Mouse (Mus musculus) CH12.LX (cell line): ENCODE results near the gene Zfpm1. TPM values are rescaled to one million over a fixed set of nuclear protein-coding genes. Genes with fewer than 3 reads are reported as not detected.

Experiments used
- DNase-seq: peaks from one replicate; pipeline ENCODE4 v3.0.0-alpha.2; 2013; ENCODE audit errors: extremely low read depth
- H3K27ac ChIP-seq: 2 replicates; pipeline ENCODE4 v1.5.1; 2012; ENCODE audit warnings: low read depth, mild to moderate bottlenecking, control low read depth, moderate library complexity; ENCODE audit not compliant: insufficient read depth
- H3K27me3 ChIP-seq: replicated peaks from 2 replicates; pipeline ENCODE3; 2012; ENCODE audit warnings: inconsistent platforms
- H3K36me3 ChIP-seq, 2 experiments: replicated peaks in 1 of 2; 2 replicates each; pipeline versions ENCODE3 to v1.6.1; 2012; ENCODE audit warnings: inconsistent platforms in 1 of 2, low read length in 1 of 2, mild to moderate bottlenecking in 1 of 2, mixed read lengths in 1 of 2, moderate library complexity in 1 of 2; ENCODE audit not compliant: control insufficient read depth in 1 of 2, insufficient read depth in 1 of 2
- H3K4me1 ChIP-seq, 2 experiments: 2 replicates each; pipeline ENCODE4 v1.6.1; 2012; ENCODE audit warnings: inconsistent platforms in 1 of 2, moderate library complexity in 1 of 2; ENCODE audit not compliant: insufficient read depth in 2 of 2, control insufficient read depth in 1 of 2
- H3K4me2 ChIP-seq: 2 replicates; pipeline ENCODE4 v1.6.1; 2012; ENCODE audit warnings: low read depth, mild to moderate bottlenecking, control low read depth; ENCODE audit not compliant: poor library complexity, insufficient read depth, severe bottlenecking
- H3K4me3 ChIP-seq, 3 experiments: fragments of 150-350 bp in 1 of 3; sonication (generic) in 1 of 3; replicated peaks in 1 of 3; 2 replicates each; pipeline versions ENCODE3 to v1.5.1; 2011 to 2012; ENCODE audit warnings: low read depth in 2 of 3, low read length in 2 of 3, mild to moderate bottlenecking in 2 of 3, moderate library complexity in 2 of 3, control low read depth in 1 of 3, improper control_type of control experiment in 1 of 3, inconsistent platforms in 1 of 3, mixed read lengths in 1 of 3; ENCODE audit not compliant: poor library complexity in 1 of 3
- H3K79me2 ChIP-seq: replicated peaks from 2 replicates; pipeline ENCODE4 v1.6.1; 2012; ENCODE audit warnings: mild to moderate bottlenecking, moderate library complexity; ENCODE audit not compliant: control insufficient read depth, poor library complexity, insufficient read depth, severe bottlenecking; ENCODE audit errors: extremely low read depth
- H3K9ac ChIP-seq: 2 replicates; pipeline ENCODE4 v1.6.1; 2012; ENCODE audit warnings: low read depth, mild to moderate bottlenecking, control low read depth, moderate library complexity; ENCODE audit not compliant: insufficient read depth
- H3K9me3 ChIP-seq: replicated peaks from 2 replicates; pipeline ENCODE3; 2012; ENCODE audit warnings: low read length, inconsistent platforms, mixed read lengths
- BHLHE40 ChIP-seq: IDR thresholded peaks from 2 replicates; pipeline ENCODE4 v1.6.1; 2011; ENCODE audit warnings: mild to moderate bottlenecking, low read depth, low read length, improper control_type of control experiment
- CHD2 ChIP-seq: IDR thresholded peaks from 2 replicates; pipeline ENCODE4 v1.6.1; 2011; ENCODE audit warnings: low read length, improper control_type of control experiment
- E2F4 ChIP-seq: IDR thresholded peaks from 2 replicates; pipeline ENCODE4 v1.6.1; 2011; ENCODE audit warnings: low read depth, low read length, improper control_type of control experiment; ENCODE audit not compliant: insufficient replicate concordance
- ELF1 ChIP-seq: IDR thresholded peaks from 2 replicates; pipeline ENCODE4 v1.6.1; 2014; ENCODE audit warnings: low read depth, mild to moderate bottlenecking, inconsistent platforms, low read length, improper control_type of control experiment
- EP300 ChIP-seq: IDR thresholded peaks from 2 replicates; pipeline ENCODE4 v1.6.1; 2011; ENCODE audit warnings: low read length, improper control_type of control experiment
- ETS1 ChIP-seq: conservative IDR thresholded peaks from 2 replicates; pipeline ENCODE4 v1.6.1; 2012; ENCODE audit warnings: low read depth, mild to moderate bottlenecking, inconsistent platforms, low read length, improper control_type of control experiment, moderate library complexity
- GABPA ChIP-seq: IDR thresholded peaks from 2 replicates; pipeline ENCODE4 v1.6.1; 2012; ENCODE audit warnings: low read depth, low read length, improper control_type of control experiment, inconsistent platforms; ENCODE audit not compliant: insufficient replicate concordance
- HCFC1 ChIP-seq: IDR thresholded peaks from 2 replicates; pipeline ENCODE4 v1.6.1; 2012; ENCODE audit warnings: low read depth, mild to moderate bottlenecking, inconsistent platforms, low read length, improper control_type of control experiment
- IRF4 ChIP-seq: IDR thresholded peaks from 2 replicates; pipeline ENCODE4 v1.6.1; 2014; ENCODE audit warnings: low read depth, mild to moderate bottlenecking, inconsistent platforms, low read length, improper control_type of control experiment
- JUN ChIP-seq: IDR thresholded peaks from 2 replicates; pipeline ENCODE4 v1.6.1; 2011; ENCODE audit warnings: low read depth, mild to moderate bottlenecking, low read length, improper control_type of control experiment, moderate library complexity; ENCODE audit not compliant: insufficient read depth
- KAT2A ChIP-seq: IDR thresholded peaks from 2 replicates; pipeline ENCODE4 v1.6.1; 2012; ENCODE audit warnings: low read length, improper control_type of control experiment, inconsistent platforms; ENCODE audit not compliant: insufficient replicate concordance
- MAFK ChIP-seq: IDR thresholded peaks from 2 replicates; pipeline ENCODE4 v1.6.1; 2011; ENCODE audit warnings: low read length, improper control_type of control experiment; ENCODE audit not compliant: insufficient replicate concordance
- MAX ChIP-seq: IDR thresholded peaks from 2 replicates; pipeline ENCODE4 v1.6.1; 2011; ENCODE audit warnings: low read length, improper control_type of control experiment
- MAZ ChIP-seq: IDR thresholded peaks from 2 replicates; pipeline ENCODE4 v1.6.1; 2012; ENCODE audit warnings: low read depth, mild to moderate bottlenecking, inconsistent platforms, low read length, improper control_type of control experiment, moderate library complexity
- MEF2A ChIP-seq: IDR thresholded peaks from 2 replicates; pipeline ENCODE4 v1.6.1; 2014; ENCODE audit warnings: low read depth, mild to moderate bottlenecking, inconsistent platforms, low read length, improper control_type of control experiment, borderline replicate concordance
- MXI1 ChIP-seq: IDR thresholded peaks from 2 replicates; pipeline ENCODE4 v1.6.1; 2011; ENCODE audit warnings: mild to moderate bottlenecking, low read depth, low read length, improper control_type of control experiment
- MYC ChIP-seq: IDR thresholded peaks from 2 replicates; pipeline ENCODE4 v1.6.1; 2011; ENCODE audit warnings: low read depth, mild to moderate bottlenecking, improper control_type of control experiment, low read length
- NELFE ChIP-seq: IDR thresholded peaks from 2 replicates; pipeline ENCODE4 v1.6.1; 2011; ENCODE audit warnings: low read depth, low read length, improper control_type of control experiment
- NRF1 ChIP-seq: IDR thresholded peaks from 2 replicates; pipeline ENCODE4 v1.6.1; 2014; ENCODE audit warnings: low read depth, mild to moderate bottlenecking, inconsistent platforms, low read length, improper control_type of control experiment, moderate library complexity
- PAX5 ChIP-seq: IDR thresholded peaks from 2 replicates; pipeline ENCODE4 v1.6.1; 2012; ENCODE audit warnings: low read length, inconsistent platforms, mixed read lengths
- POLR2AphosphoS2 ChIP-seq: IDR thresholded peaks from 2 replicates; pipeline ENCODE4 v1.6.1; 2011; ENCODE audit warnings: low read depth, low read length, improper control_type of control experiment
- RAD21 ChIP-seq: IDR thresholded peaks from 2 replicates; pipeline ENCODE4 v1.6.1; 2011; ENCODE audit warnings: low read depth, mild to moderate bottlenecking, low read length, improper control_type of control experiment, moderate library complexity
- SIN3A ChIP-seq: IDR thresholded peaks from 2 replicates; pipeline ENCODE4 v1.6.1; 2012; ENCODE audit warnings: low read length, improper control_type of control experiment, inconsistent platforms
- SMC3 ChIP-seq: IDR thresholded peaks from 2 replicates; pipeline ENCODE4 v1.6.1; 2011; ENCODE audit warnings: low read depth, low read length, improper control_type of control experiment
- TBP ChIP-seq: conservative IDR thresholded peaks from 2 replicates; pipeline ENCODE4 v1.6.1; 2011; ENCODE audit warnings: low read depth, low read length, improper control_type of control experiment
- UBTF ChIP-seq: IDR thresholded peaks from 2 replicates; pipeline ENCODE4 v1.6.1; 2012; ENCODE audit warnings: low read depth, mild to moderate bottlenecking, inconsistent platforms, low read length, improper control_type of control experiment, moderate library complexity
- ZC3H11A ChIP-seq: IDR thresholded peaks from 2 replicates; pipeline ENCODE4 v1.6.1; 2012; ENCODE audit warnings: low read depth, mild to moderate bottlenecking, inconsistent platforms, low read length, improper control_type of control experiment
- dilution Hi-C: fragments of 300-500 bp; cut with MboI; formaldehyde crosslinking; loops from 2 replicates; pipeline ENCODE4 v1.14.3; 2020; ENCODE audit warnings: low sequenced_read_pairs; ENCODE audit not compliant: extremely low pct_unique_long_range_greater_than_20kb, extremely low pct_ligation_motif_present
- in situ Hi-C: fragments of 300-500 bp; cut with MboI; formaldehyde crosslinking; loops from 3 replicates; pipeline ENCODE4 v1.14.3; 2019; ENCODE audit warnings: low sequenced_read_pairs, low pct_ligation_motif_present, low pct_unique_long_range_greater_than_20kb, mixed read lengths
- polyA plus RNA-seq: library from polyadenylated mRNA; unstranded; fragments of >175 nt; gene quantifications from 2 replicates; pipeline ENCODE4 v1.2.1, GENCODE M21; 2012; ENCODE audit warnings: low read depth; ENCODE audit not compliant: insufficient read length
- total RNA-seq, 2 experiments: library from RNA; depleted of rRNA; stranded (reverse); fragments of 300-350 nt in 1 of 2; fragments of >200 nt in 1 of 2; gene quantifications; 2 replicates each; pipeline ENCODE4 v1.2.3; 2012 to 2014

The Zfpm1 gene
- total and polyA plus RNA-seq, 3 experiments: 11.0 to 63.5 (median 30.1) TPM

GRCm38 (mm10) chr8:122375751-122376364 is 93.9 kb downstream of the Zfpm1 start:
- Histone ChIP-seq H3K36me3 (peaks cover 19 to 44% of the 10 kb centered on the region in 2 experiments), H3K4me1 (peaks cover 17 to 54% of the 10 kb centered on the region in 2 experiments), H3K4me2 (peak overlapping the region; percentile 82; the same call in 1 of the 2 replicates), H3K27ac (no peak overlapping the region), H3K79me2 (peaks cover 37% of the 10 kb centered on the region), H3K4me3 (peak overlapping the region; percentile 55 to 83 (median 67)), H3K9me3 (no peaks in the 10 kb centered on the region), H3K9ac (peak overlapping the region; percentile 82), H3K27me3 (no peaks in the 10 kb centered on the region)
- dilution Hi-C loops (no loop called here), in situ Hi-C loops (no loop called here)
- DNase-seq: no peak
- TF ChIP-seq NRF1 (no peak), HCFC1 (no peak), E2F4 (no peak)

GRCm38 (mm10) chr8:122376365-122377231 is 94.7 kb downstream of the Zfpm1 start, which contains the start of gene Zc3h18:
TSS of gene Zc3h18 (plus strand) at chr8:122376609.
- Histone ChIP-seq H3K9ac (peak within 1 kb of the TSS; percentile 82), H3K36me3 (peaks cover 21 to 49% of the 10 kb centered on the region in 2 experiments), H3K9me3 (no peaks in the 10 kb centered on the region), H3K4me3 (peak within 1 kb of the TSS; percentile 78 to 83 (median 79)), H3K27me3 (no peaks in the 10 kb centered on the region), H3K4me2 (peak within 1 kb of the TSS; percentile 96), H3K79me2 (peaks cover 45% of the 10 kb centered on the region), H3K4me1 (peaks cover 17 to 47% of the 10 kb centered on the region in 2 experiments), H3K27ac (peak within 1 kb of the TSS; percentile 82)
- in situ Hi-C loops: no loop called here
- DNase-seq: peak; percentile 97
- dilution Hi-C loops: no loop called here
- TF ChIP-seq ELF1 (peak; percentile 95), MYC (no peak; the same call in 1 of the 2 replicates), GABPA (no peak; the same call in 1 of the 2 replicates), IRF4 (peak; percentile 39), SMC3 (no peak), JUN (no peak), ETS1 (peak; percentile 6; the same call in 1 of the 2 replicates), MAFK (no peak), BHLHE40 (0 out of 2 replicates have a peak, but pooled peaks have one; percentile 35), PAX5 (no peak), NRF1 (peak; percentile 94), POLR2AphosphoS2 (peak; percentile 35; the same call in 1 of the 2 replicates), KAT2A (peak; percentile 74; the same call in 1 of the 2 replicates), NELFE (peak; percentile 81), MAZ (0 out of 2 replicates have a peak, but pooled peaks have one; percentile 30), CHD2 (no peak), RAD21 (no peak), UBTF (no peak), MAX (peak; percentile 16; the same call in 1 of the 2 replicates), E2F4 (peak; percentile 80; the same call in 1 of the 2 replicates), EP300 (no peak), MEF2A (peak; percentile 53; the same call in 1 of the 2 replicates), SIN3A (peak; percentile 53; the same call in 1 of the 2 replicates), ZC3H11A (no peak), TBP (0 out of 2 replicates have a peak, but pooled peaks have one; percentile 14), MXI1 (no peak; the same call in 1 of the 2 replicates), HCFC1 (peak; percentile 92)
